Mouse (Mus musculus): ENCODE data around the gene Klhl31. TPM values are rescaled to one million over a fixed set of nuclear protein-coding genes. Genes with fewer than 3 reads are reported as not detected.
A peak's percentile ranks its signal among the peaks of the same experiment; 100 is the strongest.

The Klhl31 gene
- polyA plus RNA-seq, 1 experiment: 0.15 TPM

DNA sequence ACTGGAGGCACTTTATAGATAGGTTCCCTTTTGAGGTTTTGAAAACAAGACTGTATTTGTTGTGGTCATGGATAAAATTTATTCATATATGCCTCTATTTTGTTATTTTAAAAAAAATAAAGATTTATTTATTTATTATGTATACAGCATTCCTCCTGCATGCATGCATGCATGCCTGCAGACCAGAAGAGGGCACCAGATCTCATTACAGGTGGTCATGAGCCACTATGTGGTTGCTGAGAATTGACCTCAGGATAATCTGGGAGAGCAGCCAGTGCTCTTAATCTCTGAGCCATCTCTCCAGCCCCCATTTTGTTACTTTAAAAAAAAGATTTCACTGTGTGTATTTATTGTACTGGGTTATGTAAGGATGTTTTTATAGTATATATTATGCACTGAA, 25.5 kb upstream of the Klhl31 start:
- H3K4me3 ChIP-seq (ENCODE audit: low read depth, low read length): no peak overlapping the region
- H3K9ac ChIP-seq (ENCODE audit: low read depth, poor library complexity, severe bottlenecking): no peak overlapping the region
- no peaks in the 10 kb centered on the region for H3K4me1 ChIP-seq (ENCODE audit: control insufficient read depth, insufficient read depth, low read length)
- no peaks in the 10 kb centered on the region for H3K36me3 ChIP-seq (ENCODE audit: control insufficient read depth, insufficient read depth, low read length, poor library complexity, severe bottlenecking)
- 0 out of 2 replicates have a peak, but pooled peaks cover 8% of the 10 kb centered on the region for H3K9me3 ChIP-seq (replicated peaks; ENCODE audit: control insufficient read depth, insufficient read depth, low read length, poor library complexity, severe bottlenecking)
- TF ChIP-seq CTCF (IDR thresholded peaks at IDR 0.05; ENCODE audit: low read depth, low read length) (peak; percentile 41), POLR2A (IDR thresholded peaks at IDR 0.05; ENCODE audit: insufficient read depth, low read length) (no peak), EP300 (IDR thresholded peaks at IDR 0.05; ENCODE audit: insufficient read depth, low read depth, low read length) (no peak)
- H3K27ac ChIP-seq (ENCODE audit: insufficient read depth, low read length): no peak overlapping the region
- H3K27me3 ChIP-seq (ENCODE audit: control insufficient read depth, insufficient read depth, low read length, poor library complexity, severe bottlenecking): no peaks in the 10 kb centered on the region

GRCm38 (mm10) chr9:77612349-77612748, 24.0 kb upstream of the Klhl31 start:
- H3K9ac ChIP-seq (ENCODE audit: low read depth, poor library complexity, severe bottlenecking): no peak overlapping the region
- no peaks in the 10 kb centered on the region for H3K27me3 ChIP-seq (ENCODE audit: control insufficient read depth, insufficient read depth, low read length, poor library complexity, severe bottlenecking)
- TF ChIP-seq EP300 (IDR thresholded peaks at IDR 0.05; ENCODE audit: insufficient read depth, low read depth, low read length): no peak
- TF ChIP-seq POLR2A (IDR thresholded peaks at IDR 0.05; ENCODE audit: insufficient read depth, low read length): no peak
- TF ChIP-seq CTCF (IDR thresholded peaks at IDR 0.05; ENCODE audit: low read depth, low read length): no peak
- H3K27ac ChIP-seq (ENCODE audit: insufficient read depth, low read length): no peak overlapping the region
- 0 out of 2 replicates have a peak, but pooled peaks cover 8% of the 10 kb centered on the region for H3K9me3 ChIP-seq (replicated peaks; ENCODE audit: control insufficient read depth, insufficient read depth, low read length, poor library complexity, severe bottlenecking)
- H3K36me3 ChIP-seq (ENCODE audit: control insufficient read depth, insufficient read depth, low read length, poor library complexity, severe bottlenecking): no peaks in the 10 kb centered on the region
- no peaks in the 10 kb centered on the region for H3K4me1 ChIP-seq (ENCODE audit: control insufficient read depth, insufficient read depth, low read length)
- H3K4me3 ChIP-seq (ENCODE audit: low read depth, low read length): no peak overlapping the region

DNA sequence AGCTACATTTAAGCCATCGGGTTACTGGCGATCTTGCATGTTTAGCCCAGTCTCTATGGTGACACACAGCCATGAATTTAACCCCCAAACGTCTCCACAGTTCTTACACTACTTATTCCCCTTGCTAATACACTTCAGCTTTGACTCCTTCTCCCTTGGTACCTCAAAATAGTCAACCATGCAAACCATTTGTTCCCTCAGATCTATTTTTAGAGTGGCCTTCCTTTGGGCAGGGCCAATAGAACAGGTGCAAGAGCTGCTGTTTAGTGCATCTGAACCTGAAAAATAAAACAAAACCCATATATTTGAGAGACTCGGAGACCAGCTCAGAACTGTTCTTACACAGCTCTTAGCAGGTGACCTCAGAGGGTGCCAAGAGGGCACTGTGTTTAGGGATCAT, 20.4 kb upstream of the Klhl31 start:
- H3K4me1 ChIP-seq (ENCODE audit: control insufficient read depth, insufficient read depth, low read length): no peaks in the 10 kb centered on the region
- no peak overlapping the region; the same call in 1 of the 2 replicates for H3K27ac ChIP-seq (ENCODE audit: insufficient read depth, low read length)
- peaks cover 12% of the 10 kb centered on the region; the same call in 1 of the 2 replicates for H3K9me3 ChIP-seq (replicated peaks; ENCODE audit: control insufficient read depth, insufficient read depth, low read length, poor library complexity, severe bottlenecking)
- no peak overlapping the region for H3K9ac ChIP-seq (ENCODE audit: low read depth, poor library complexity, severe bottlenecking)
- TF ChIP-seq EP300 (IDR thresholded peaks at IDR 0.05; ENCODE audit: insufficient read depth, low read depth, low read length) (no peak), CTCF (IDR thresholded peaks at IDR 0.05; ENCODE audit: low read depth, low read length) (no peak), POLR2A (IDR thresholded peaks at IDR 0.05; ENCODE audit: insufficient read depth, low read length) (no peak)
- H3K27me3 ChIP-seq (ENCODE audit: control insufficient read depth, insufficient read depth, low read length, poor library complexity, severe bottlenecking): no peaks in the 10 kb centered on the region
- H3K4me3 ChIP-seq (ENCODE audit: low read depth, low read length): no peak overlapping the region
- no peaks in the 10 kb centered on the region for H3K36me3 ChIP-seq (ENCODE audit: control insufficient read depth, insufficient read depth, low read length, poor library complexity, severe bottlenecking)

- Histone ChIP-seq H3K9ac (ENCODE audit: low read depth, poor library complexity, severe bottlenecking) (no peak overlapping the region), H3K27me3 (ENCODE audit: control insufficient read depth, insufficient read depth, low read length, poor library complexity, severe bottlenecking) (no peaks in the 10 kb centered on the region), H3K9me3 (replicated peaks; ENCODE audit: control insufficient read depth, insufficient read depth, low read length, poor library complexity, severe bottlenecking) (peaks cover 12% of the 10 kb centered on the region; the same call in 1 of the 2 replicates), H3K4me1 (ENCODE audit: control insufficient read depth, insufficient read depth, low read length) (no peaks in the 10 kb centered on the region), H3K4me3 (ENCODE audit: low read depth, low read length) (no peak overlapping the region), H3K27ac (ENCODE audit: insufficient read depth, low read length) (peak overlapping the region; percentile 66; the same call in 1 of the 2 replicates), H3K36me3 (ENCODE audit: control insufficient read depth, insufficient read depth, low read length, poor library complexity, severe bottlenecking) (no peaks in the 10 kb centered on the region)
- TF ChIP-seq EP300 (IDR thresholded peaks at IDR 0.05; ENCODE audit: insufficient read depth, low read depth, low read length) (peak; percentile 76), CTCF (IDR thresholded peaks at IDR 0.05; ENCODE audit: low read depth, low read length) (no peak)
Observed at GRCm38 (mm10) chr9:77616796-77617195, 19.5 kb upstream of the Klhl31 start.

- Histone ChIP-seq H3K4me3 (ENCODE audit: low read depth, low read length) (no peak overlapping the region), H3K9me3 (replicated peaks; ENCODE audit: control insufficient read depth, insufficient read depth, low read length, poor library complexity, severe bottlenecking) (peaks cover 12% of the 10 kb centered on the region; the same call in 1 of the 2 replicates), H3K36me3 (ENCODE audit: control insufficient read depth, insufficient read depth, low read length, poor library complexity, severe bottlenecking) (no peaks in the 10 kb centered on the region), H3K27me3 (ENCODE audit: control insufficient read depth, insufficient read depth, low read length, poor library complexity, severe bottlenecking) (no peaks in the 10 kb centered on the region), H3K4me1 (ENCODE audit: control insufficient read depth, insufficient read depth, low read length) (no peaks in the 10 kb centered on the region), H3K27ac (ENCODE audit: insufficient read depth, low read length) (no peak overlapping the region), H3K9ac (ENCODE audit: low read depth, poor library complexity, severe bottlenecking) (no peak overlapping the region)
- TF ChIP-seq POLR2A (IDR thresholded peaks at IDR 0.05; ENCODE audit: insufficient read depth, low read length) (no peak), CTCF (IDR thresholded peaks at IDR 0.05; ENCODE audit: low read depth, low read length) (no peak)
Observed at GRCm38 (mm10) chr9:77617751-77618150, 18.5 kb upstream of the Klhl31 start.

DNA sequence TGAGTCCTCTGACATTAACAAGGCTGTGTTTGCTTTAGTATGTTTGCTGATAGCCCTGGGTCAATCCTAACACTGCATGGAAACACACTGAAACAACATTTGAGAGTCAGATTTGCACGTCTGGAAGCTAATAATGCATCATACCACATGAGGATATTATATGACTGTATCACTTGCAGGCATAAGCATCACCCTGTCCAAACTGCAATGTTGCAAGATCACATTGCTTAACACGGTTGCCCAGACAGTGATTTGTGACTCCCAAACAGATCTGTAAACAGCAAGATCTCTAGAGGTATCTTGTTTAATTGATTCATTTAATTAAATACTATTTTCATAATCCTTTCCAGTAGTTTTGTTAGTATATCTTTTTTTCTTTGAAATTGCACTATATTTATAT, 17.9 kb upstream of the Klhl31 start:
- TF ChIP-seq CTCF (IDR thresholded peaks at IDR 0.05; ENCODE audit: low read depth, low read length) (no peak), POLR2A (IDR thresholded peaks at IDR 0.05; ENCODE audit: insufficient read depth, low read length) (no peak), EP300 (IDR thresholded peaks at IDR 0.05; ENCODE audit: insufficient read depth, low read depth, low read length) (no peak)

More for the DNA sequence above, 17.9 kb upstream of the Klhl31 start:
- Histone ChIP-seq H3K4me3 (ENCODE audit: low read depth, low read length) (no peak overlapping the region), H3K4me1 (ENCODE audit: control insufficient read depth, insufficient read depth, low read length) (no peaks in the 10 kb centered on the region), H3K9ac (ENCODE audit: low read depth, poor library complexity, severe bottlenecking) (no peak overlapping the region), H3K9me3 (replicated peaks; ENCODE audit: control insufficient read depth, insufficient read depth, low read length, poor library complexity, severe bottlenecking) (peaks cover 12% of the 10 kb centered on the region; the same call in 1 of the 2 replicates), H3K27ac (ENCODE audit: insufficient read depth, low read length) (no peak overlapping the region), H3K27me3 (ENCODE audit: control insufficient read depth, insufficient read depth, low read length, poor library complexity, severe bottlenecking) (no peaks in the 10 kb centered on the region), H3K36me3 (ENCODE audit: control insufficient read depth, insufficient read depth, low read length, poor library complexity, severe bottlenecking) (no peaks in the 10 kb centered on the region)

Data from ES-Bruce4 (cell line).